Mouse (Mus musculus): ENCODE results near the gene Rpl3l.
A peak's percentile ranks its signal among the peaks of the same experiment; 100 is the strongest.

The Rpl3l gene

DNA sequence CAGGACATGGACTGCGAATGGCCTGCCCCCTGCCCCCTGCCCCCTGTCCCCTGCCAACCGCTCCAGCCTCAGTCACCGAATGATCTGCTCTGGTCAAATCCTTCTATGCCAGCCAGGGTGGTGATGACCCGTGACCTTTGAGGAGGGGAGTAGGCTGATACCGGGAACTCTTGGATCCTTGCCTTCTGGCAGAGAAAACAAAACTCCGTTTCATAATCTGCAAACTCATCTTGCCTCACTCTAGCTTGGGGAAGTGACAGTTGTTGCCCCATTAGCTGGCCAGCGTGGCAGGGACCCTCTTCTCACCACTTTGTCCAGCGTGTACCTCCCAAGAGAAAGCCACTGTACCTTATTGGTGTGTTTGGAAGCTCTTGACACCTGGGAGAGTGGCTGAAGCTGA lies 14.7 kb downstream of the Rpl3l start:
- DNase-seq (ENCODE audit: low read depth, low spot score) = no peak

DNA sequence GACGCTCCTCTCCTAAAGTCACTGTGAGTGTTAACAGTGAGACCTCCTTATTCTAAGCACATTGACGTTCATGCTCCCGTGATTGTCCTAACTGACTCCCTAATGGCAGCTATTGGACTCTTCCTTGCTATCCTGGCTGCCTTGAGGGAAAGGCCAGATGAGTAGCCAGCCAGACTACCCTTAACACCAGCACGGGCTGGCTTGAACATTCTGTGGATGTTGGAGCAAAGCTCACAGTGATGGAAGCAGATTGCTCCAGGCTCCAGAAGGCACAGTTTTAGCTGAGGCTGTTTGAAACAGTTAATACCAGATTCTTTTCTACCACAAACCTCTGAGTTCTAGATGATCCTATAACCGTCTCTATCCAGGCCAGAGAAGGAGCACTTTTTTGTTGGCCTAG lies 16.3 kb downstream of the Rpl3l start:
- no peak for DNase-seq (ENCODE audit: low read depth, low spot score)

DNA sequence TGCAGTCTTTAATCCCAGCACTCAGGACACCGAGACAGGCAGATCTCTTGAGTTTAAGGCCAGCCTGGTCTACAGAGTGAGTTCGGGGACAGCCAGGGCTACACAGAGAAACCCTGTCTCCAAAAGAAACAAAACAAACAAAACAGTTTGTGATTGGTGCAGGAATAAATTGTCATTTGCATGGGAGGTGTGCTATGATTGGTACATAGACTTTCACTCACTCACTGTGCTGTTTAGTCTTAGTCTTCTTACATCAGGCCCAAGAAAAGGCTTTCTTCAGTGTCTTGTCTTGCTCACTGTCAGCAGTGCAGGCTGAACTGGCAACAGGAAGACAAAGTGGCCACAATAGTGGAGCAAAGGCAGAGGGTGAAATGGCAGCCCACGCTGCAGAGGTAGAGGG lies 16.8 kb downstream of the Rpl3l start:
- no peak for DNase-seq (ENCODE audit: low read depth, low spot score)

DNA sequence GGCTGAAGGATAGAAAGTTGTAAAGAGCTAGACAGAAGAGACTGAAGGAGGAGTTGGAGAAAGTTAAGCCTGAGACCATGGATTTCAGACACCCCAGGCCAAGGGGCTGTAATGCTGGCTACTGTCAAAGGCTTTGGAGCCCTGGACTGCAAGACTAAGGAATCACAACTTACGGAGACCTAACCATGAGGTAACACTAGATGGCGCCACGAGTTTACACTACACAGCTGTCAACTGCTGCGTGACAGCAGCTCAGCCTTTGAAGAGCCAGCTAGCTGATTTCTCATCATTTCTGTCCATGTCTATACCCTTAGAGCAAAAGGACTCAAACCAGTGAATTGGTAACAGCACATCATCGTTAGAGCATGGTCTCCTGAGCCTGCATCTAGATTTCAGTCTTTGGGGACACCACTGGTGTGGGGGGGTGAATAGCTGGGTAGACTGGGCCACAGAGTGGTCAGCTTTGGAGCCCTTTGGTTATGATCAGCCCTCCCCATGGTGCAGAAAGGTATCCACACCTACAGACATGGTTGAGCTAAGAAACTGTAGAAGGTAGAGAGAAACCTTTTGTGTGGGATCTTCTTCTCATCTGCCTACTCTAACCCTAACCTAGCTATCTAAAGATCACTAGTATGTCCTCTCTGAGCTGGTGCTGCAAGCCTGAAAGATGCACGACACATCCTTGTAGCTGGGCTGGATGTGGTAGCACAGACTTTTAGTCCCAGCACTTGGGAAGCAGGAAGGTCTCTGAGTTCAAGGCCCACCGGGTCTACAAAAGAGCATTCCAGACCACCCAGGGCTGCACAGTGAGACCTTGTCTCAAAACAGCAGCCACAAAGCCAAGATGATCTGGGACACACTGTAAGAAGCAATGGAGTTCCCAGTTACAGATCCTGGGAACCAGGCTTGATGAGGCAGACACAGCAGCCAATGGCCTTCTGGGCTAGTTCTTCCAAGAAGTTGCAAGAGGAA lies 18.2 kb downstream of the Rpl3l start:
- peak; percentile 96 for DNase-seq (ENCODE audit: low read depth, low spot score)

DNA sequence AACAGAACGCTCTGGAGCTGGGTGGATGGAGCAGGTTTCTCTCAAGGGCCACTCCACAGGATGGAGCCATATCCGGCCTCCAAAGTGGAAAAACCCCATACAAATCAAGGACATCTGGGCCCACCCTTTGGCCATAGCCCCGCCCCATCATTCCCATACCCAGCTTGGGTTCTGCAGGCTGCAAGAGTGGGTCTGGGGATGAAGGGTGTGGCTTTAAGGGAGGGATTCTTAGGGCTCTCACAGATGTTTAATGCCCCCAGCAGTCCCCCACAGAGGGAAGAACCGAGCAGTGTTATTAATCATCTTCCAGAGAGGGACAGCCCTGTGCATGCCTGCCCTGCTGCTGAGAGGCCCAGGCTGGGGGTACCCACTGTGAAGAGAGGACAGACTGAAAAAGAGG lies 19.4 kb downstream of the Rpl3l start:
- peak; percentile 55 for DNase-seq (ENCODE audit: low read depth, low spot score)

DNA sequence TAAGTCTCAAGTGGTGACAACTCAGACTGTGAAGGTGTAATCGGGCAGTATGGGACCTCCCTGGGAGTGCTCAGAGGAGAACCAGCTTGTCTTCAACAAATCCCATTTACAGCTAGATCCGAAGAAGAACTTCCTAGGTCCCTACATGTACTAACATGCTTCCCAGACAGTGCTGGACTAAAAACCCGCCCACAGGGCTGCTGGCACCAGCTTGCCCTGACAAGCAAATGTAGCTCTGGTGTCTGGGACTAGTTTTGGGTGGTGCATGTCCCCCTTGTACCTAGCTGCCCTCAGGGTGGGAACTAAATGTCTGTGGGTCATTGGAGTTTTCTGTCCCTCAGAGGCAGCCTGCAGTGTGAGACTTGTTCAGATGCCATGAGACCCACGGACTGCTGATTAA lies 23.9 kb downstream of the Rpl3l start:
- no peak for DNase-seq (ENCODE audit: low read depth, low spot score)

DNA sequence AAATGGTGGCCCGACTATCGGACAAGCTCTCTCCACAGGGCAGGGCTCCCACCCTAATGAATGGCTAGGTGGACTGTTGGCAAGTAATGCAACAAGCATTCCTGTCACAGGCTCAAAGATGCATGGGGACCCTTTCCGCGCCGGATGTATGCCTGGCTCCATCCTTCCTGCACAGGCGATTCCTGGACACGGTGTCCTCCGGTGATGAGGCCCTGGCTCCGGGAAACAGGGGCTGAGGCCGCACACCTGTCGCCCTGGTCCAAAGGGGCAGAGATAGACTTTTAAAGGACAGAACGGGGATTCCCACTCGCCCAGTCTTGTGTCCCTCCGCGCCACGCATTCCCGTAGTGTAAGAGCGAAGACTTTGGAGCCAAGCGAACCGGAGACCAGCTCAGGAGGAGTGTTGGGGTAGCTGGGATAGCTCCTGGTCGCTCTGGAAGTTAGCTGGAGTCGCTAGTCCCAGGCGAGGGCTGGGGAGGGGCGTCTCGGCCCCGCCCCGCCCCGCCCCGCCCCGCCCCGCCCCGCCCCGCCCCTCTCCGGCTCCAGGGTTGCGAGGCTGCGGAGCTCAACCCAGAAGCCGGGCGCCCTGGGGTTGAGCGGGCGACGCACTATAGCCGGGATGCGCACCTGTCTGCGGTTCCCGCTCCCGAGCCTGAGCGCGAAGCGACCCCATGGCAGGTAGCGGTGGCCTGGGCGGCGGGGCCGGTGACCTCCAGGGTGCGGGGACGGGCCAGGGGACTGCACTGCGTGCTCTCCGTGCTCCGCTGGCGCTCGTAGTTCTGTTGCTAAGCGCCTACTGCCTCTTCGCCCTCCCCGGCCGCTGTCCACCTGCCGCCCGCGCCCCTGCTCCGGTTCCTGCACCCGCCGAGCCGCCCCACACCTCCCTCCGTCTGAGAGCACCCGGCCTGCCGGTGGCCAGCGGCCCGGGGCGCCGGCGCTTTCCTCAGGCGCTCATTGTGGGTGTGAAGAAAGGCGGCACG lies 25.1 kb downstream of the Rpl3l start, which contains the start of gene Hs3st6:
Gene Hs3st6 (plus strand): TSS at position 574 of the 980 bp plus-strand sequence.
- no peak for DNase-seq (ENCODE audit: low read depth, low spot score)

DNA sequence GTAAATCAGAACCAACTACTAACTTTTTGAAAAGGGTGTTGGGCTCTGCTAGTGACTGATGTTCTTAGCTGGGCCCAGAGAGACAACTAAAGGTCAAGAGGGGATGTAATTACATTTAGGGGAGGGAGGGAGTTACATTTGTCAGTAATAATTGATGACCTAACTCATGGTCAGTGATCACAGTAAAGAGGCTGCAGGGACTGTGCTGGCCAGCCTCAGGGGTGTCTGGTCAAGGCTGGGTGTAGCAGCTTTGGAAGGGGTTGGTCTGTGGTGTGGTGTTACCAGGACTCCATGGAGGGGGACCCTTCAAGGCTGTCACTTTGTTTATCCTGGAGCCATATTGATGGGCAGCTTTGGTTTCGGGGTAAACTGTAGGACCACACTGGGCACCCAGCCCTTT lies 29.8 kb downstream of the Rpl3l start:
- DNase-seq (ENCODE audit: low read depth, low spot score) = no peak

DNA sequence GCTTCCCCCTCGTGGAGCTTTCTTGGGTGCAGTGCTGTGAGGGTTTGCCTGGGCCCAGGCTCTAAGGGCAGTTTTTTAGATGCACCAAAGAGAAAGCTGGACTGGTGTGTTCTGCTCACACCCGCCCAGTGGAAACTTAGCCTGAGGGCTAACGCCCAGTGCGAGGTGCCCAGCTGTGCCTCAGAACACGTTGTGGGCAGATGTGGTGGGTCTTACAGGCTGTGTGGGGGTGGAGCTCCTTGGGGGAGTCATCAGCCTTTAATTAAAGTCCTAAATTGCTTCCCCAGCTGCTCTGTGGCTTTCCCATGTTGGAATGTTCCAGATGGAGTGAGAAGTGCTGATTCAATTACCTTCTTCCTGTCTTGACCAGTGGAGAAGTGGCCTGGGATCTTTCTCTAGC lies 33.5 kb downstream of the Rpl3l start:
- DNase-seq (ENCODE audit: low read depth, low spot score) = peak; percentile 39

DNA sequence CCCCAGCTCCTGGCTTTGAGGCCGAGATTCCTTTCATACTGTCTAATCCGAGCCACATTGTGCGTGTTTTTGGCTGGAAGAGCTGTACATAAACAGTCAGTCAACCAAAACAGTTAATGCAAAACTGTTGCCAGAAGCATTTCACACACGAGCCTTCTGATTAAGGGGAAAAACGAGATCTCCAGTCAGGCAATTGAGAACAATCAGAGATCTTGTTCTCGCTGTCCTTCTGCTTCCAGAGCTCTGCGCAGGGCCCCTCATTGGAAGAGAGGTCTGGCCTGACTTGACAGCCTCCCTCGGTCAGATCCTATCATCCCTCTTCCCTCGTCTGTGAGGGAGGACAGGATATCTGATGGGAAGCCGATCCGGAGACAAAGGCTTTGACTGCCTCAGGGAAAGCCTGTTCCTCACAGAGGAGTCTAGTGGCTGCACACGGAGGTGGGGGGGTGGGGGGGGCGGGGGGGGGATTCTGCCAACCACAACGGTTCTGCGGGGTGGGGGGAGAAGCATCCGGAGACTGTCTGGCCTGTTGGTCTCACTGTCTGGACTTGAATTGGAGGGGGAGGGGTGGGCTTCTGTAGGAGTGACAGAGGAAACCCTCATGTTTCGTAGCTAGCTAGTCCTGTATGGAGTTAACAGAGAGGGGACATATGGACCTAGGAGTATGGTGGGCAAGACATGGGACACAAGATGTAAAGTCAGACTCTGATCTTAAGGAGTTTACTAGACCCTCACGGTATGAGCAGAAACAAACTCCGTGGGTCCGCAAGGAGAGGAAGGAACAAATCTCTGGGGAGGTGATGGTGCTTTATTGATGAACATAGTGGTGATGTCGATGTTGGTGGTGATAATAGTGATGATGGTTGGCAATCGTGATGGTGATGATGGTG lies 37.6 kb downstream of the Rpl3l start:
- DNase-seq (ENCODE audit: low read depth, low spot score) = no peak

DNA sequence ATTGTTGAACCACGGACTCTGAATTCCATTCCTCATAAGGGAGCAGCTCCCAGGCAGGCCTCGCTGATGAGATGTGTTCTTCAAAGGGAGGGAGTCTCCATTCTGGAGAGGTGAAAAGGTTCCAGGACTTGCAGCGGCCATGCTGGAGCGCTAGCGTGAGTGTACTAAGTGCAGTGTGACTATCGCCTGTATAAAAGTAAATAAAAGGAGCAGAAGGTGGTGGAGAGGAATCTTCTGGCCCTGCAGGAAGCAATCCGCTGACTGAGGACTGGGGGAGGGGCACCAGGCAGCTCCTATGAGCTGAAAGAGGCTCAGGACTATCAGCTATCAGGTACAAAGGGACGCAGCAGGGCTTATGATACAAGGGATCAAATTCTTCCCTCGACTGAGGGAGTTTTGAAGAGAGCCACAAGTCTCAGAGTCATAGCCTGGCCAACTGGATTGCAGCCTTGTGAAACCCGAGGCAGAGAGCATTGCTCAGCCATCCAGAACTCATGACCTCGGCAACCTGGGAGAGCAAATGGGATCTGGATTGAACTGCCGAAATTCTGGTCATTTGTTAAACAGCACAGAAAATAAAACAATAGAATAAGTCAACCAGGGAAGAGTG lies 38.8 kb downstream of the Rpl3l start:
- no peak for DNase-seq (ENCODE audit: low read depth, low spot score)

DNA sequence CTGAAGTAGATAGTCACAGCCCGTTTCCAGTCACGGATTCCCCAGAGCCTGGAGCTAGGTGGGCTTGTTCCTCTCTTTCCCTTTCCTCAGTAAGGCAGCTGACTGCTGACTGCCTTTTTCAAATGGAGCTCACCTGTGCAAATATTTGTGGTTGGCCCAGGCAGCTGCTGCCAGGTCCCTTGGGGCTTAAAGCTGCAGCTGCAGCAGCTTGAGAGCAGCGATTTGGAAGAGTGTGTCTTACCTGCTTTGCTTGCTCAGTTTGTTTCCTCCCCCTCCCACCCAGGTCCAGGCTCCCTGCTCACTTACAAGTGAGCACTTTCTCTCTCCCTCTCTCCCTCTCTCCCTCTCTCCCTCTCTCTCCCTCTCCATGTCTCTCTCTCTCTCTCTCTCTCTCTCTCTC lies 41.5 kb downstream of the Rpl3l start:
- DNase-seq (ENCODE audit: low read depth, low spot score) = no peak

DNA sequence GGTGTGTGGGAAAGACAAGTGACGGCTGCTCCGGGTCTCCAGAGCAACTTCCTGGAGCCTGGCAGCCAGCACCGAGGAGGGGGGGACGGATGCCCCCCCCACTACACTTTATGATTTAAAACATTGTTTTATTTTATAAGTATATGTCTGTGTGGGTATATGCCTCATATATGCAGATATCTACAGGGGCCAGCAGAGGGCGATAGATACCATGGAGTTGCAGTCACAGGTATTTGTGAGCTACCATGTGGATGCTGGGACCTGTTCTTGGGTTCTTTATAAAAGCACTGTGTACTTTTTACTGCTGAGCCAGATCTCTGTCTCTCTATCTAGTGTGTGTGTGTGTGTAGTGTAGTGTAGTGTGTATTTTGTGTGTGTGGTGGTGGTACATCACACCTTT lies 45.6 kb downstream of the Rpl3l start:
- no peak for DNase-seq (ENCODE audit: low read depth, low spot score)

DNA sequence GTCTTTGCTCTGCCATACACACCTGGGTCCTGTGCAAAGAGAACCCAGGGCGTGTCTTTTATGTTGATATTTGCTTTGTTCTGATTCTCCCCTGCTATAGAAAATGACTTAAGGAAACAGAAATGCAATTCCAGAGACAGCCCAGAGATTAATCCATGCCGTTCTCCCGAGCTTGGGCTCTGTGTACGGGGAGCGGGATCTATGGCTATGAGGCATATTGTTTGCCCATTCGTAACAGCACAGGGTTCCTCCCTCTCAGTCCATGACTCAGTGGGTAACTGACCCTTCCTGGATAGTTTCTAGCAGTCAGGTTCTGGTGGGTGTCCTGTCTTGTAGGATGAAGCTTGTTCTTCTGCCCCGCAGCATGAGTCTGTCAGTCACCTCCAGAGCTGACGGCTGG lies 47.6 kb downstream of the Rpl3l start:
- DNase-seq (ENCODE audit: low read depth, low spot score) = no peak

DNA sequence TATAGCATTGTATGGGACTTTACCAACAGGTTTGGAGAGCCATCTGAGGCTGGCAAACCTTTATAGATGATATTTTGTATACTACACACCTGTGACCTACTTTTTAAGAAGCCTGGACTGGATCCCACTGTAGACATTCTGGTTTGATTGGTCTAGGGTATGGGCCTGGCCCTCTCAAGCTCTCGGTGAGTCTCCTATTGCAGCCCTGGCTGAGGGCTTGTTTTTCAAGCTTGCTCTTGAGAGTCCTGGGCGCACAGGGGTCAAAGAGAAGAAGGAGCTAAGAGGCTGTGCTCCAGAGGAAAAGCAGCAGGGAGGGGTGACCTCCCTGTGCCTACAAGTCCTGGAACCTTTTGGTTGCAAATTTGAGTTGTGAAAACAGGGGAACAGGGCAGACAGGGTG lies 49.5 kb downstream of the Rpl3l start:
- no peak for DNase-seq (ENCODE audit: low read depth, low spot score)

DNA sequence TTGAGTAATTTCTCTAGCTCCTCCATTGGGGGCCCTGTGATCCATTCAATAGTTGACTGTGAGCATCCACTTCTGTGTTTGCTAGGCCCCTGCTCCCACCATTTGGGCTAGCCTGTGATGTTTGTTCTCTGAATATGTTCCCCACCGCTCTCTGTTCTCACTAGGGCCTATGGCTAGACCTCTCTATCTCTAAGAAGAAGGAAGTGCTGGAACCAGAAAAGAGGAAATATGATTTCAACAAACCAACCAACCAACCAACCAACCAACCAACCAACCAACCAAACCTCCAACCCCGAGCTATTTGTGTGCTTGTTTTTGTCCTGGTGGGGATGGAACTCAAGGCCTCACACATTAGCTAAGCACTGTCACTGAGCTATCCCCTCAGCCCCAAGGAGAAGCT lies 53.2 kb downstream of the Rpl3l start:
- no peak for DNase-seq (ENCODE audit: low read depth, low spot score)
